Mouse (Mus musculus): Measurements from ENCODE around the gene Tmem243. TPM values are rescaled to one million over a fixed set of nuclear protein-coding genes. Genes with fewer than 3 reads are reported as not detected.

The Tmem243 gene
- 93.7 to 108 TPM (median 100 TPM) in 3 replicates for total RNA-seq (2017)

- ATAC-seq (replicated peaks; ENCODE audit: insufficient number of reproducible peaks, low FRiP score, low TSS enrichment, poor library complexity, severe bottlenecking) = peak; percentile 86
Observed at GRCm38 (mm10) chr5:9100207-9100848, at the start of gene Tmem243. Tmem243 (plus strand) TSS chr5:9100668.

GRCm38 (mm10) chr5:9056020-9056660 is 44.3 kb upstream of the Tmem243 start:
- peak; percentile 76 for ATAC-seq (replicated peaks; ENCODE audit: insufficient number of reproducible peaks, low FRiP score, low TSS enrichment, poor library complexity, severe bottlenecking)

GRCm38 (mm10) chr5:9057277-9057879 is 43.1 kb upstream of the Tmem243 start:
- ATAC-seq (replicated peaks; ENCODE audit: insufficient number of reproducible peaks, low FRiP score, low TSS enrichment, poor library complexity, severe bottlenecking) = no peak

DNA sequence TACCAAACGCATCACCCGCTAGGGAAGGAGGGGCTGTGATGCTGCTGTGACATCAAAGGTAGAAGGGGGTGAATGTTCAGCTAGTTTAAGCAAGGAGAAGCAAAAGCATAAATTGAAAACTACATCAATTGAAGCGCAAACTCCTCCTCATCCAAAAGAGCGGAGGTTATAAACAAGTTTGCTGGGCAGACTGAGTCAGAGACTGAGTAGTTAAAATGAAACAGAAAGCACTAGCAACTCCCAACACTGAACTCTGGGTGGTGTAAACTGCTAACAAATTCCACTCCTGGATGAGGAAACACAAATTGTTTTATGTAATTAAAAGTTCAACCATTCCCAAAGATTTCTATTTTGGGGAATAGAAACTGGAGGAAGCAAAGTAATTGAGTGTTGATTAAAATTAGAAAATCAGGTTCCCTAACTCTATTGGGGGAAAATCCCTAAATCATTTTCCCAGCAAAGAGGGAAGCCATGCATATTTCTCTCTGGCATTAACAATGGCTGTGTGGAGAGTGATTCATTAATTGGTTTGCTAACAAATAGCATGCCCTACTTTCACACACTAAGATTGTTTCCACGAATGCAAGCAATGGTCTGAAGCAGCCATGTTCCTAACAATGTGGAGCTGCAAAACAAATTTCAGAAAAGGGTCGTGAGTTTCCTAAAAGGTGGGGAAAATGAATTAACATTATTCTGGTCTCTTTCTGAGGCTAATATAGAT is 41.0 kb upstream of the Tmem243 start:
- ATAC-seq (replicated peaks; ENCODE audit: insufficient number of reproducible peaks, low FRiP score, low TSS enrichment, poor library complexity, severe bottlenecking) = no peak

DNA sequence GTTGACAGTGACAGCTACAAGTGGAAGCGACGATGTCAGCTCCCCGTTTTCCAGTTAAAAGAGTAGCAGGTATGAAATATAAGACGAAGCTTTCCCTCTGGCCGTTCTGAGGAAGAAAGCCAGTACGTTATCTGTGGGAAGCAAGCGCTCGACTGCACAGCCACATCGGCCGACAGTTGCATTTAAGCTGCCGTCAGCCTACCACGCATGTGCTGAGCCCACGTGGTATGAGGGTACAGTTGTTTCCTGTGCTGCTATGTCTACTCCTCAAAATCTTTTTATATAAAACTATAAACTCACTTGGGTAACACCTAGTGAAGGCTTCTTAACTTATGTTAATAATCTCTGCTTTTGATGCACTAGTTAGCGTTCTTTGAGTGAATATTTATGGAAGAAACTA is 40.2 kb upstream of the Tmem243 start:
- ATAC-seq (replicated peaks; ENCODE audit: insufficient number of reproducible peaks, low FRiP score, low TSS enrichment, poor library complexity, severe bottlenecking) = no peak

- no peak for ATAC-seq (replicated peaks; ENCODE audit: insufficient number of reproducible peaks, low FRiP score, low TSS enrichment, poor library complexity, severe bottlenecking)
Observed at GRCm38 (mm10) chr5:9064217-9064616, 36.3 kb upstream of the Tmem243 start.

DNA sequence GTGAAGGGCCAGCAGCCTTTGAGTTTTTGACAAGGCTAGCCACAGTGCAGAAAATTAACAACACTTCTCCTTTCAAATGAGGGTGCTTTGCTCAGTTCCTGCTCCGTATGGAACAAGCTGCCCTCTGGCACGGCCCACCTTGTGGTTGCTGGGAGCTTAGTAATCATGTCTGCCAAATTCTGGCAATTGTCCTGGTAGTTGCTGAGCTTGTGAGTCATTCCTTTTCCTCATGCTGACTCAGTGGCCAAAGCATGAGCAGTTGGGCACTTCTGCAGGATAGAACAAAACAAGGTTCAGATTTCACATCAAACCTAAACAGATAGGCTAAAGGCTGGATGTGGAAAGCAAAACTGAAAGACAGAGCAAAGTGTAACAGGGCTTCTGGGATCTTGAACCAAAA is 31.6 kb upstream of the Tmem243 start:
- peak; percentile 42 for ATAC-seq (replicated peaks; ENCODE audit: insufficient number of reproducible peaks, low FRiP score, low TSS enrichment, poor library complexity, severe bottlenecking)

- no peak for ATAC-seq (replicated peaks; ENCODE audit: insufficient number of reproducible peaks, low FRiP score, low TSS enrichment, poor library complexity, severe bottlenecking)
Observed at GRCm38 (mm10) chr5:9069599-9070209, 30.8 kb upstream of the Tmem243 start.

DNA sequence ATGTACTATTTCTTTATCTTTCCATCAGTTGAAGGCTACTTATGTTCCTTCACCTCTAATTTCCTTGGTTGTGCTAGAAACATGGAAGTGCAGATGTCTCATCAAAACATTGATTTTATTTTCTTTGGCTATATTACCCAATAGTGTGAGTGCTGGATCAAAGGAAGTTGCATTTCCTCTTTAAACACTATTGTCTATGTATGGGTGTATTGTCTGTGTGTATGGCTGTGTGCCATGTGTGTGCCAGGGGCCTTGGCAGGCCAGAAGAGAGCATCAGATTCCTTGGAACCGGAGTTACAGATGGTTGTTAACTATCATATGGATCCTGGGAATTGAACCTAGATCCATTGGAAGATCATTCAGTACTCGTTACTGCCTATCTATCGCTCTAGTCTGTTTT is 29.1 kb upstream of the Tmem243 start:
- peak; percentile 56 for ATAC-seq (replicated peaks; ENCODE audit: insufficient number of reproducible peaks, low FRiP score, low TSS enrichment, poor library complexity, severe bottlenecking)

DNA sequence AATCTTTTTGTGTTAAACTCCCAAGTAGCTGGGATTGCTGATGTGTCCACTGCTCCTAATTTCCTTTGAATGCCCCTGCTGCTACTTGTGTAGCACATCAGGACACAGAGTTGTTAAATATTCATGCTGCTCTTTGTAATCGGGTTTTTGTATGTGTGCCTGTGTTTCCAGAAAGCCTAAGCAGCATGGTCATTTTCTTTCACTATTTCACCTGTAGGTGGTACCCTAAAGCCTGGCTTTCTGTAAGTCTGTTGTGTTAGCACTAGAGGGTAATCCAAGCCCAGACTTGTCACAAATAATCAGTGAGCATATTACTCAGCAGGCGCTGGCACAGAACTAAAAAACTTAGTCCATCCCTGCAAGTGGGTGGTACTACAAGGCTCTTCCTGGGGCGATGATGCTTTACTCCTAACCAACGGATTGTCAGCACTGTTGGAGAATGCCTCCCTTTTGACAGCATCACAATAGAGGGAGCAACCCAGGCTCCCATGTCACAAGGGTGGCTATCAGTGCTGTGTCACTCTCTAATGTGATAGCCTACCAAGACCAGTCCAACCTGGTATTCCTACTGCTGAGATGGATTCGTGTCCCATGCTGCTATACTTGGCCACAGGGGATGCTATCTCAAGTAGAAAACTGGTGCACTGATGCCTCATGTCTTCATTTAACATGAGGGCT is 27.2 kb upstream of the Tmem243 start:
- peak; percentile 33; the same call in 1 of the 2 replicates for ATAC-seq (replicated peaks; ENCODE audit: insufficient number of reproducible peaks, low FRiP score, low TSS enrichment, poor library complexity, severe bottlenecking)

DNA sequence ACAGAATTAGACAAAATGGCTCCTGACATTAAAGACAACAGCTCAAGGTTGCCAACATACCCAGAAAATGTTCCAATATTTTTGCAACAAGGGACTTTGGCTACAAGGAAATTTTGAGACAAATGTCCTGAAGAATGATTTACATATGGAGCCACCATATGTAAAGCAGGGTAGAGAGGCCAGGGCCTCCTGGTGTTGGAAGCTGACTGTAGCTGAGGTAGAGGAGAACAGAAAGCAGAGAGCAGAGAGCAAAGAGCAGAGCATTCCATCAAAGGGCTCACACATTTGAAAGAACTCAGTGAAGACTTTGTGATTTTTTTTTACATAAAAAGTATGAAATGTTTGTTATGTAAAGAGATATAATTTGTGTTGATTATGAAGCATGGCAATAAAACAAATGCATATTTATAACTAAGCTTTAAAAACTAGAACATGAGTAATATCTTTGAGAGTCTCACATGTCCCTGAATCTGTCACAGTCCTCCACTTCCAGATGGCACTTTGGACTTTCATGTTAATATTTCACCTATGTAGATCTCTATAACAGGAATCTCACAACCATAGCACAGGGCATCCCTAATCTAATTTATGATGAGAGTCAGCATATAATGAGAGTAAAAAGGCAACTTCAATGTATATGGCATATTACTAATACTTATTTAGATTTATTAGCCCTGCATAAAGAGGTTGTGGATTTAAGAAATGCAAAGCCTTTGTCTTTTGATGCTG is 20.5 kb upstream of the Tmem243 start:
- ATAC-seq (replicated peaks; ENCODE audit: insufficient number of reproducible peaks, low FRiP score, low TSS enrichment, poor library complexity, severe bottlenecking) = no peak

GRCm38 (mm10) chr5:9086924-9087719 is 13.3 kb upstream of the Tmem243 start:
- ATAC-seq (replicated peaks; ENCODE audit: insufficient number of reproducible peaks, low FRiP score, low TSS enrichment, poor library complexity, severe bottlenecking) = peak; percentile 76

GRCm38 (mm10) chr5:9090493-9091106 is 9.9 kb upstream of the Tmem243 start:
- ATAC-seq (replicated peaks; ENCODE audit: insufficient number of reproducible peaks, low FRiP score, low TSS enrichment, poor library complexity, severe bottlenecking) = no peak

DNA sequence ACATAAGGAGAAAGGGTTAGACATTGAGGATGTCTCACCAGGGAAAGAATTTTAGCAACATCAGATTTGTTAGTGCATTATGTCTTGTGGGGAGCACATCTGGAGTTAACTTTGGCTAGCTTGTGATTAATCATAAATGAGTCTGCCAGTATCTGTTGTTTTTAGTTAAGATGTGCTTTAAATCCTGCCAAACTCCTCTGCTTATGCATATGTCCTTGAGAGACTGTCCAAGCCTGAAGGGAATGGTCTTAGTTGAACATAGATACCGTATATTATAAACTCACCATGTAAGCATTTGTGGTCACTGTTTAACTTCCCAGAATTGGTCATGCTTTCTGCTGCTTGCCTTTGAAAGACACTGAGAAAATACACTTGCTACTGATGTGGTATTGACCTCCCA is 7.8 kb upstream of the Tmem243 start:
- ATAC-seq (replicated peaks; ENCODE audit: insufficient number of reproducible peaks, low FRiP score, low TSS enrichment, poor library complexity, severe bottlenecking) = no peak

GRCm38 (mm10) chr5:9093490-9093889 is 7.0 kb upstream of the Tmem243 start:
- ATAC-seq (replicated peaks; ENCODE audit: insufficient number of reproducible peaks, low FRiP score, low TSS enrichment, poor library complexity, severe bottlenecking) = 0 out of 2 replicates have a peak, but pooled peaks have one; percentile 35

DNA sequence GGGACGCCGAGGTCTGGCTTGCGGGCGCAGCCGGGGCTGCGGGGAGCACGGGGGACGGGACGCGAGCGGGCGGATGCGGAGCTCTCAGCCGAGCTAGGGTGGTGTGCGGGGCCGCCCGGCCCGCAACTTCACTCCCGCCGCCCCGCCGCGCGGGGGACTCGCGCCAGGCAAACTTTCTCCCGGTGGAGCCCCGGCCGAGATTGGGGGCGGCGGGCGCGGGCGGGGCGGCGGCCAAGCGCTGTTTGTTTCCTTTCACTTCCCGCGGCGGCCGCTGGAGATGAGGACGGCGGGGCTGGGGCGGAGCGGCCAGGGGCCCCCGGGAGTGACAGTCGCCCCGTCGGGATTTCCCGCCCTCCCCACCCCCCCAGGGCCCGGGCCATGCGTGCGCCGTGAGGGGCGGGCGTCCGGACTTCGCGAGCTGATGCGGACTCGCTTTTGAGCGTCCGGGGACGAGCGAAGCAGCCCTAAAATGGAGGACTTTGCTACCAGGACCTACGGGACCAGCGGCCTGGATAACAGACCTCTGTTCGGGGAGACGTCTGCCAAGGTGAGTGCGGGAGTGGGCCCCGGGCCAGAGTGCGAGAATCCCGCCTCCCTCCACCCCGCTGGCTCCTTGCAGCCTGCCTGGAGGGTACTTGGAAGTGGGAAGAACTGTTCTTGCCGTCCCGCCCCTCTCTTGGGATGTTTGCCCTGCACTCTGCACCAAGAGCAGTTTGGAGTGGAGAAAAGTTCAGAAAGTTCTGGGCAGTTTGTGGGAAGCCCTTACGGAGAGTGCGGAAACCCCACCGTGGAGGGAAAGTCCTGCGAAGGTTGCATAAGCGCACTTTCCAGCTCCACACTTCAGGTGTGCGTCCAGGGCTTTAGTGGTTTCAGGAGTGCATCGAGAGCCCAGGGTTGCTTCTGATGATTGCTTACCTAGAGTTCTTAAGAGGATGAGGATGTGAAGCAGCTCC is 657 bp downstream of the Tmem243 start:
- ATAC-seq (replicated peaks; ENCODE audit: insufficient number of reproducible peaks, low FRiP score, low TSS enrichment, poor library complexity, severe bottlenecking) = peak; percentile 13; the same call in 1 of the 2 replicates
